Mouse (Mus musculus) ES-E14 (cell line): Measurements from ENCODE around the gene Diras1.

Experiments used
- CHD2 ChIP-seq: IDR thresholded peaks from 2 replicates; pipeline ENCODE4 v1.6.1; 2014; ENCODE audit warnings: mild to moderate bottlenecking, low read depth, low read length, inconsistent platforms
- HCFC1 ChIP-seq: IDR thresholded peaks from 2 replicates; pipeline ENCODE4 v1.6.1; 2012; ENCODE audit warnings: low read length, inconsistent platforms, borderline replicate concordance; ENCODE audit not compliant: insufficient read depth
- ZC3H11A ChIP-seq: IDR thresholded peaks from 2 replicates; pipeline ENCODE4 v1.6.1; 2012; ENCODE audit warnings: low read depth, mild to moderate bottlenecking, inconsistent platforms, low read length, borderline replicate concordance

DNA sequence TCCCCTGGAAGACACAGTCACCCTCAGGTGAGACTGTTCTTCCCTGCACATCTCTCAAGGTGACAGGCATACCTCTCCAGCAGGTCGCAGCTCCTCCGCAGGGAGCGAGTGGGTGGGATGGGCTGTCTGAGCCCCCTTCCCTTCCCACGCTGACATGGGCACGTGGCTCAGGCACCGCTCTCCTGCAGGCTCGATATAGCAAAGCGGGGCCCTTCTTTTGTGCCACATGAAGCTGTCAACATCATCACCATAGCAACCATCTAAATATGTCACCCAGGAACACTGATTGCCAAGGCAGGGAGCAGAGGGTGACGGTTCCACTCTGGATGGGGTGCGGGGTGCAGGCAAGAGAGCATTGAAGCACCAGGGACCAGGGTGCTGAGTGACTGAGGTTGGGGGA, 24.3 kb downstream of the Diras1 start:
- TF ChIP-seq HCFC1 (no peak), CHD2 (no peak), ZC3H11A (no peak)
